Mouse (Mus musculus) spleen, adult 18-20 months (tissue): ENCODE measurements at regions not wholly inside any gene's neighbourhood (a gene's known extent, or its start where the extent isn't known, plus 50 kb on each side); places are given as distances from the start of the nearest gene placed in this dataset.

Experiments used
- DNase-seq, 2 experiments: peaks; one replicate each; pipeline ENCODE4 v3.0.0; 2022; ENCODE audit warnings: mixed read lengths in 2 of 2

GRCm38 (mm10) chr10:17010047-17010446 lies 713.0 kb upstream of the Cited2 start:
- no peak for DNase-seq

GRCm38 (mm10) chr10:17011876-17012275 lies 711.1 kb upstream of the Cited2 start:
- DNase-seq = no peak

- no peak for DNase-seq
Measured at GRCm38 (mm10) chr10:17012541-17012975, 710.5 kb upstream of the Cited2 start.

- no peak for DNase-seq
Measured at GRCm38 (mm10) chr10:17014826-17015225, 708.2 kb upstream of the Cited2 start.

GRCm38 (mm10) chr10:17016854-17017253 lies 706.2 kb upstream of the Cited2 start:
- DNase-seq = no peak

GRCm38 (mm10) chr10:17022216-17023158 lies 700.5 kb upstream of the Cited2 start:
- DNase-seq = no peak

GRCm38 (mm10) chr10:17023571-17024293 lies 699.3 kb upstream of the Cited2 start:
- no peak for DNase-seq

GRCm38 (mm10) chr10:17024294-17024665 lies 698.7 kb upstream of the Cited2 start:
- no peak for DNase-seq

- no peak for DNase-seq
Measured at GRCm38 (mm10) chr10:17034892-17035775, 687.9 kb upstream of the Cited2 start.

- DNase-seq = no peak
Measured at GRCm38 (mm10) chr10:17038259-17039043, 684.6 kb upstream of the Cited2 start.

- DNase-seq = no peak
Measured at GRCm38 (mm10) chr10:17042090-17042489, 680.9 kb upstream of the Cited2 start.

GRCm38 (mm10) chr10:17042973-17043372 lies 680.0 kb upstream of the Cited2 start:
- DNase-seq = no peak

- no peak for DNase-seq
Measured at GRCm38 (mm10) chr10:17046765-17047164, 676.3 kb upstream of the Cited2 start.

- DNase-seq = no peak
Measured at GRCm38 (mm10) chr10:17072906-17073305, 650.1 kb upstream of the Cited2 start.

- no peak for DNase-seq
Measured at GRCm38 (mm10) chr10:17074013-17074401, 649.0 kb upstream of the Cited2 start.

- no peak for DNase-seq
Measured at GRCm38 (mm10) chr10:17074402-17075027, 648.5 kb upstream of the Cited2 start.

- DNase-seq = no peak
Measured at GRCm38 (mm10) chr10:17075147-17075546, 647.9 kb upstream of the Cited2 start.

- no peak for DNase-seq
Measured at GRCm38 (mm10) chr10:17075576-17075975, 647.4 kb upstream of the Cited2 start.

GRCm38 (mm10) chr10:17076186-17076585 lies 646.8 kb upstream of the Cited2 start:
- no peak for DNase-seq

GRCm38 (mm10) chr10:17077580-17077979 lies 645.4 kb upstream of the Cited2 start:
- DNase-seq = no peak

- no peak for DNase-seq
Measured at GRCm38 (mm10) chr10:17080818-17081217, 642.2 kb upstream of the Cited2 start.

- no peak for DNase-seq
Measured at GRCm38 (mm10) chr10:17082926-17083325, 640.1 kb upstream of the Cited2 start.
